Mouse (Mus musculus): Measurements from ENCODE around the gene Cdc73.

- no peak for TF ChIP-seq EP300 (IDR thresholded peaks at IDR 0.05; ENCODE audit: low read depth)
- no peak for TF ChIP-seq CTCF (IDR thresholded peaks at IDR 0.05; ENCODE audit: low read depth)
Observed at GRCm38 (mm10) chr1:143632361-143632760, 70.3 kb downstream of the Cdc73 start.

Data from liver, embryonic 14.5 days (tissue).